Mouse (Mus musculus) left cerebral cortex, postnatal 10 days (tissue): ENCODE results near the gene Klhl9. TPM values are rescaled to one million over a fixed set of nuclear protein-coding genes. Genes with fewer than 3 reads are reported as not detected.
"Not testable (repeated sequence)": the region's sequence is repeated elsewhere in the genome, so short reads cannot be mapped to it uniquely, and the experiment has no call there.

ENCODE experiments used
- DNase-seq, 2 experiments: peaks; one replicate each; pipeline ENCODE4 v3.0.0; 2021 to 2022; ENCODE audit warnings: low spot score in 2 of 2, mixed read lengths in 1 of 2; ENCODE audit errors: extremely low spot score in 1 of 2
- intact Hi-C: fragments of 180-260 bp; cut with DNase I; formaldehyde crosslinking; loops from one replicate; pipeline ENCODE4 v1.15.1; 2025
- total RNA-seq, 2 experiments: library from RNA; stranded (reverse); gene quantifications; 2 replicates each; pipeline ENCODE4 v1.2.3; 2021

Gene Klhl9
- total RNA-seq = 100 to 1,000 TPM; 105 to 107 TPM

- intact Hi-C loops = no loop called here
- peak; percentile 88 to 95 for DNase-seq
Measured at GRCm38 (mm10) chr4:88721791-88722721, at the start of gene Klhl9, which contains the start of gene Gm26566. Gene Klhl9 (minus strand): TSS chr4:88722465. Gene Gm26566 (plus strand): TSS chr4:88721805.

GRCm38 (mm10) chr4:88763384-88764018 lies 41.2 kb upstream of the Klhl9 start:
- peak in 1 of 2 experiments; percentile 61 for DNase-seq
- intact Hi-C loops = not testable (repeated sequence)

- intact Hi-C loops, DNase-seq: not testable (repeated sequence)
Measured at GRCm38 (mm10) chr4:88762341-88762740, 40.1 kb upstream of the Klhl9 start.

GRCm38 (mm10) chr4:88761776-88762175 lies 39.5 kb upstream of the Klhl9 start:
- DNase-seq = peak; percentile 71 to 80
- intact Hi-C loops = not testable (repeated sequence)

GRCm38 (mm10) chr4:88760431-88760830 lies 38.2 kb upstream of the Klhl9 start:
- DNase-seq = peak in 1 of 2 experiments; percentile 80
- intact Hi-C loops = not testable (repeated sequence)

- DNase-seq, intact Hi-C loops: not testable (repeated sequence)
Measured at GRCm38 (mm10) chr4:88759610-88760268, 37.5 kb upstream of the Klhl9 start, which contains the start of gene Gm13283. Gene Gm13283 (plus strand): TSS chr4:88760119.

- not testable (repeated sequence) for DNase-seq
Measured at GRCm38 (mm10) chr4:88758751-88759150, 36.5 kb upstream of the Klhl9 start.

GRCm38 (mm10) chr4:88757628-88758031 lies 35.4 kb upstream of the Klhl9 start:
- intact Hi-C loops = not testable (repeated sequence)
- DNase-seq = peak; percentile 82 to 87

More at GRCm38 (mm10) chr4:88758751-88759150, 36.5 kb upstream of the Klhl9 start:
- intact Hi-C loops = not testable (repeated sequence)

- DNase-seq, intact Hi-C loops: not testable (repeated sequence)
Measured at GRCm38 (mm10) chr4:88756581-88757513, 34.6 kb upstream of the Klhl9 start.

- DNase-seq = peak; percentile 68 to 75
- intact Hi-C loops = not testable (repeated sequence)
Measured at GRCm38 (mm10) chr4:88754818-88755340, 32.6 kb upstream of the Klhl9 start, which contains the start of gene Gm13271. Gene Gm13271 (plus strand): TSS chr4:88754868.

- no peak for DNase-seq
- intact Hi-C loops = no loop called here
Measured at GRCm38 (mm10) chr4:88749926-88750325, 27.7 kb upstream of the Klhl9 start.

GRCm38 (mm10) chr4:88744207-88744606 lies 21.9 kb upstream of the Klhl9 start:
- intact Hi-C loops = no loop called here
- DNase-seq = no peak

GRCm38 (mm10) chr4:88742771-88743371 lies 20.6 kb upstream of the Klhl9 start:
- intact Hi-C loops = no loop called here
- no peak for DNase-seq

GRCm38 (mm10) chr4:88741426-88741825 lies 19.2 kb upstream of the Klhl9 start:
- intact Hi-C loops = no loop called here
- DNase-seq = no peak

- intact Hi-C loops = loop anchor here (5.0 kb wide), 1 partner anchor 42 kb away; no protein-coding TSS in a partner anchor
- DNase-seq = no peak
Measured at GRCm38 (mm10) chr4:88739036-88739435, 16.8 kb upstream of the Klhl9 start.

GRCm38 (mm10) chr4:88738480-88738879 lies 16.2 kb upstream of the Klhl9 start:
- DNase-seq = peak in 1 of 2 experiments; percentile 57
- intact Hi-C loops = loop anchor here (5.0 kb wide), 1 partner anchor 41 kb away; no protein-coding TSS in a partner anchor

GRCm38 (mm10) chr4:88727324-88727723 lies 5.1 kb upstream of the Klhl9 start:
- peak in 1 of 2 experiments; percentile 32 for DNase-seq
- intact Hi-C loops = no loop called here
